Mouse (Mus musculus) telencephalon, adult 2 months (tissue): ENCODE measurements around the gene Plxnc1.

ENCODE experiments used
- DNase-seq: peaks from one replicate; pipeline ENCODE4 v3.0.0-alpha.2; 2011; ENCODE audit warnings: low read depth, low spot score

The Plxnc1 gene

DNA sequence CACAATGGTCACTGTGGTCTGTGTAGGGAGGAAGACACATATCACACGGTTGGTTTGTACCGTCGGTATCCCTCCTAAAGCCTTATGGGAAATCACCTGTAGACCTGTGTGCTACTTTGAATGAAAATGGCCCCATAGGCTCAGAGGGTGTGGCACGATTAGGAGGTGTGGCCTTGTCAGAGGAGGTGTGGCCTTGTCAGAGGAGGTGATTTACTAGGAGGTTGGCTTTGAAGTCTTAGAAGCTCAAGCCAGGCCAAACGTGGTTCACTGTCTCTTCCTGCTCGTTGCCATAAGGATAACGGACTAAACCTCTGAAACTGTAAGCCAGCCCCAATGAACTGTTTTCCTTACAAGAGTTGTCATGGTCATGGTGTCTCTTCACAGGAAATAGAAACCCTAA lies 73.5 kb downstream of the Plxnc1 start:
- DNase-seq: no peak

DNA sequence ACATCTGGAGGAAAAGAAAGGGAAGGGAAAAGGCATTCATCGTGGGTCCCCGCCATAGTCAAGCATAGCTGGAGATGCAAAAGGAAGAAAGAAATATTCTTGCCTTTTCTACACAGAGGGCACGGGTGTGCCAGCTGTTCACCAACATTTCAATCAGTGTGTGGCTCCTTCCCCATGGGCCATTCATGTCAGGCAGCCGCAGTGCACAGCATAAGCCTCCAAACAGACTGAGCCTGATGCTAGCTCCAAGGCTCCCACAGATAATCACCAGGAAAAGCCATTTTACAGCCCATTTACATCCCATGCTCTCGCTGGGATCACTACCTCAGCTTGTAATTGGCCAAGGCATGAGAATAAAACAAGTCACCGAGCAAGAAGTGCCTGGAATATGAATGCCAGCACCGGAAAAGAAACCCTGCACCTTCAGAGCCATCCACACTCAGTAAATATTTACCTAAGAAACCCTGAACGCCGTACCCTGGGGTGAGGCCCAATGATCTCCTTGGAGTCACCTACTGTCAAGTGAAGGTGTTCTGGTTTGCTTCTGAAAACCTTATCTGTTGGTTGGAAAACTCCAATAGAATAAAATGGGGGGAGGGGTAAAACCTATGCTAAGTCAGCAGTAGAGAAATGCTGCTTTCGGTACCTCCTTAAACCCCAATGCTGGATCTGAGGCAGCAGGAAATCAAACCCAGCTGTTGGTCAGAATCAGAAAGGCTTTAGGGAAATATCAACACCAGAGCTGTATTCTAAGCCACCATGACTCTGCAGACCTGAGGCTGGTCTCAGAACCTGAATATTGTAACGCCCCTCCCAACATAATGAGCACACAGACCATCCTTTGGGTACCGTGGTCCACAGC lies 77.4 kb downstream of the Plxnc1 start:
- no peak for DNase-seq

DNA sequence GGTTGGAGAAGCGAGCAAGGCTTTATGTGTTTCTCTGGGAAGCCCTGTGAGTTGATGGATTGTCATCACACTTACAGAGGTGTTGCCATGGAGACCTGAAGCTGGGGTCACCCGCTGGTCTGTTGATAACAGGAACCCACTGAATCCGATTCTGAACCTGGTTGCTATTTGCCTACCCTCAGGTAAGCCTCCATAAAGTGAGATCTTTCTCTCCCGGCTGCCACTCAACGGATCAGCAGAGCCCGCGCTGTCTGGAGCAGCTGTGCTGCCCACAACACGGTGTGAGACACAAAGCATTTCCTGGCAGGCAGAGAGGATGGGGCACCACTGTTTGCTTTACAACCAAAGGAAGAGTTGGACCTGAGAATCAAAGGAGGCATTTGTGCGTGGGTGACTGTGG lies 79.4 kb downstream of the Plxnc1 start:
- no peak for DNase-seq

DNA sequence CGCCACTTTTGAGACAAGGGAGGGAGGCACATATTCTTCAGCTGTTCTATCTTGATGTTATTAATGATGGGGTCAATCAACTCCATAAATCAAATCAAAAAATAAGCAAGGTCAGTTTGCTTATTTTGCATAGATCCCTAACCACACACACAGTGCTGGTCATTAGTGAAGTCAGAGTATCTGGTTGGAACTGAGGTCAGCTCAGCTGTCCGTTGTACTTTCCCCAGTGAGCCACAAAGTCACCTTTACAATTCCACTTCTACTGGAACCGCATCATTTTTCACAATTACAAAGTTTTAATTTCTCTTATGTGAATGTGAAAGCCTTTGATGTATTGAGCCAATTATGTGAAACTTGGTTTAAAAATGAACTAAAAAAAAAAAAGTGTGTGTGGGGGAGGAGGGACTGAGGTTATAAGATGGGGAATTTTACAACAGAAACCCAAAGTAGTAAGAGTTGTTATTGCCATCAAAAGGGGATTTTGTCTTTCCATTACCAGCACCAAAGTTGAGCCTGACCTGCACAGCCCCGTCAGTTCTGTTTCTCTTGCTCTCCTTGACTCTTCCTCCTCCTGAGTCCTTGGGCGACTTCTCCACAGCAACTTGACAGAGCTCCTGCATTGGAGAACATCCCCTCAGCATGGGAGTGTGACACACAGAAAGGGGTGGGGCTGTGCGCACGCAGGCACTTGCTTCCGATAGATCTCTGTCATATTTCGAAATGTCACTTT lies 80.3 kb downstream of the Plxnc1 start:
- DNase-seq: no peak

DNA sequence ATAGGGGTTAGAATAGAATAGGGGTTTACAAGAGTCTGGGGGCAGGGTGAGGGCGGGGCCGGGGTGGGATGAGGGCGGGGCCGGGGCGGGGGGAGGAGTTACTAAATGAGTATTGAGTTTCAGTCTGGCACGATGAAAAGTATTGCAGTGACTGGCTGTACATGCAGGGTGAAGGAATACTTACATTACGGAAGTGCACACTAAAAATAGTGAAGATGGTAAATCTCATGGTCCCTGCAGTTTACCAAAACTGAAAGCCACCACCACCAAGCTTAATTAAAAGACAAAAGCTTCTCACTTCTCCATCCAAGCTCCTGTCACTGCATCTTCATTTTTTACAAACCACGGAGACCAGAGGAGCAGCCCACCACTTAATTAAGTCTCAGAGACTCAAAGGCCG lies 81.4 kb downstream of the Plxnc1 start:
- no peak for DNase-seq

DNA sequence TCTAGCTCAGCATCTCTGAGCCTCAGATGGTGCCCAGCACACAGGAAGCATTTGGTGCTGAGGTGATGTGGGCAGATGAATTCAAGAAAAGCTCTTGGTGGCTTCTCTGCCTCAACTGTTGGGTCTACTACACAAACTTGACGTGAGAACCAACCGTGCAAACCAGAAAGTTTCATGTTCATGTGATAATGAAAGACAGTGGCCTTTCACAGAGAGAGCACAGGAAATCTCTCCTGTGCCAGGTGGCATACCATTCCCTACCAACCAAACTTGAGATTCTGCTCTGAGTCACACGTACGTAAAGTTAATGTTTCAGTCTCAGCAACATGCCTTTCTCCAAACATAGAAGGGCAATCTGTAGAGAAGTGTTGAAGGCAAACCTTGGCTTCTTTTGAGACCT lies 83.8 kb downstream of the Plxnc1 start:
- no peak for DNase-seq

DNA sequence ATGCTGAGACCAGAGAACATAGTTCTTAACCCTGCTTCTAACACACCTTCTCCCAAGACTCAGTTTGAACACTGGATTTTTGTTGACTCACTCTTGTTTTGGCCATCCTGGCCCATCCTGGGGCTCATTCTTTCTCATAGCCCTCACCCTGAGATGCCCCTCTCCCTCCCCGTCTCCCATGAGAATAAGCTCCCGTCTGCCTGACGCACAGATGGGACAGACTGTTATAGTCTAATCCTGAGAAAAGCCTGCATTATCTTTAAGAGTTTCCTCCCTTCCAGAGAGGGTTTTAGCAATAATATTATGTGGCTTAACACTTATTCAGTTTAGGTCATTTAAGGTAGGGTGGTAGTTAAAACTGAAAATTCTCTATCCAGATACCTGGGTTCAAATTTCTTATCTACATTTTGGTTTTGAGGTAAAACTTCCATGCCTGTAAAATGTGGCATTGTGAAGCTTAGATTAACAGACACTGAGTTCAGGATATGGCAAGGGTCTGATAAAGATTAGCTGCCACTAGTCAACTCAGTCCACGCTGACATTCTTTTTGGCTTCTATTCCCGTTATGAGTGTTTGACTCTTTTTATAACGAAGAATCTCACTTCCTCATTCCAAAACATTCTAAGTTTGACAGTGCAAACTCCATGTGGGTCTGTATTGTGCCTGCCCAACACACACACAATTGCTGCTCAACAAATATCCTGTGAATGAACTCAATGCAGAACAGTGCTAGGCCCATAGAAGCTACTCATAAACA lies 86.2 kb downstream of the Plxnc1 start:
- DNase-seq: no peak

DNA sequence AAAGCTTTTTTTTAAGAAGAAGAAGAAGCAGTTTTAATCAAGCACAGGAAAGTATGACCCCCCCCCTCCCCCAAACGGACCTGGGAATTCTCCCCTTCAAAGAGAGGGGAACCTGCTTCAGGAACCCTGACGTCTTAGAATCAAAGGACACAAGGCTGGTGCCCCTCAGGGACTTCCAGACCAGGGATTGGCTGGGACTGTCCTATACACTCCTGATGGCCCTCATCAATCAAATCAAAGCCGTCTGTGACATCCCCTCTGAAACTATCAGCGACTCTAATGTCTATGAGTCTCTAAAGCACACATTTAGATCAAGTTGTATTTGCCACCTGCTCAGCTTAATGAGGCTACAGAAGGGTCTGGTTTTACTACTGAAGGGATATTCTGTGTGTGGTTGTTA lies 94.1 kb downstream of the Plxnc1 start:
- DNase-seq: no peak

DNA sequence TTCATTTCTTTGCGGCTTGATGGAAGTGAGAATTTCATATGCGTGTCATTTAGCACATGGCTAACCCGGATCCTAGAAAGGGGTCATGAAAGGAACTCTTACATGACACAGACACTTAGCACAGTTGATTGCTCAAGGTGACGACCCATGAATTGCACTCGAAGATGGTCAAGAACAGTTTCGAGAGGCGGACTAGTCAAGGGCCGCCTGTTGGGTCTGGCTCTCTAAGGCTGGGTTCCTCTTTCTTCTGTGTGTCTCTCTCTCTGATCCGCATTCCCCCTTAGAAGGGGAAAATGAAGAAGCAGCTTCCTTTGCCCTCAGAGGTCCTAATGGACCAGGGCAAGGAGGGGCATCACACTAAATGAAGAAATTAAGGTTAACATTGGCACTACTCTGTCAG lies 94.7 kb downstream of the Plxnc1 start:
- no peak for DNase-seq

DNA sequence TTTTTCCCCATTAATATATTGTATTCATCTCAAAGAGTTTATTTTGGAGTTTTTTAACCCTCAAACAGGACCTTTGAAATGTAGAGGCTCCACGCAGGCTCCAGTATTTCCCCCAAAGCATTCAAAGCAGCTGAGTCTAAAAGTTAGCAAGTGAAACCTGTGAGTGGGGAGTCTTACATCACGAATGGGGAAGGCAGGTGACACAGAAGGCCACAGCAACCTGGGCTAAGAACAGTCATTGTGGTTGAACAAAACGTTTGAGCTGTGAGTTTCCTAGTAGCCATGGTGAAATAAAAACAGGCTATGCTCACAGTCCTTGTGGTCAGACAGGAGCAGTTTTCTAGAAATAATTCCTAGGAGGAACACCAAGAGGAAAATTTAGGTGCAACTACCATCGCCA lies 95.3 kb downstream of the Plxnc1 start:
- no peak for DNase-seq

DNA sequence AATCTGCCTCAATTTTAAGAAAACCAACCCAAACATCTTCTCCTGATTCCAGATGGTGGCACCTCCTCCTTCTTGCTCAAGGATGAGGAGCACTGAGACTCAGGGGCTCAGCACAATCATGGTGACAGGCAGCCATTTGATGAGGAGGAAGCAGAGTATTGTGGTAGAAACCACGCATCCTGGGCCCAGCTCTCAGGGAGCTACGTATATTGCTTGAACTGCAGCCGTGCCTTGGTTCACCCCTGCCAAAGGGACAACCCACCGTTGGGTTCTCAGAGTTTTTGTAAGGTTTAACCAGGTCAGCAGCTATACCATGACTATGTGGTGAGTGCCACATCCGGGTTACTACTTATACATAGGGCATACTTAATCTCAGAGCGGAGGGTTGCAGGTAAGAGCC lies 96.3 kb downstream of the Plxnc1 start:
- DNase-seq: no peak

DNA sequence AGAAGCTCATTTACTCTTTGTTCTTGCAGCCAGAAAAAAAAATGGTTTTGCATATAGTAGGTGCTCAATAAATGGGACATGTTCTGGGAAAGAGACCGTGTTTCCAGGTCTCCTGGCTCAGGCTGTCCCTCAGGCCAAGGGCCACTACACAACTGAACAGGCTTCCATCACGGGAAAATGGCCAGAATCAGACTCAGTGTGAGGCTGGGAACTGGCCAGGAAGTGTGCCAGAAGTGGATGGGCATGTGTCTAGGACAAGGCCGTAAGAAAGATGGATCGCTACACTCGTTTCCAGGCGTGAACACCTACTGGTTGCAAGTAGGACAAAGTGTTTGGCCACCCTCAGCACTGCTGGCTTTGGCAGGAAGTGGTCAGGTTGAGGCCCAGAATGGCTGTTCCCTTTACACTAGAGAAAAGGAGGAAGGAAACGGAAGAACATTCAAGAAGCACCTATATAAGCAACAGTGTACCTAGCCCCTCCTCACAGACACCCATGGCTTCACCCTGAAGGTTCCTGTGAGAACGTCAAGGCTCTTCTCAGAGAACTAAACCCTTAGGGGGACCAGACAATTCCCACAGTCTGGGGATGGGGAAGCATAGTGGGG lies 98.0 kb downstream of the Plxnc1 start:
- DNase-seq: no peak

DNA sequence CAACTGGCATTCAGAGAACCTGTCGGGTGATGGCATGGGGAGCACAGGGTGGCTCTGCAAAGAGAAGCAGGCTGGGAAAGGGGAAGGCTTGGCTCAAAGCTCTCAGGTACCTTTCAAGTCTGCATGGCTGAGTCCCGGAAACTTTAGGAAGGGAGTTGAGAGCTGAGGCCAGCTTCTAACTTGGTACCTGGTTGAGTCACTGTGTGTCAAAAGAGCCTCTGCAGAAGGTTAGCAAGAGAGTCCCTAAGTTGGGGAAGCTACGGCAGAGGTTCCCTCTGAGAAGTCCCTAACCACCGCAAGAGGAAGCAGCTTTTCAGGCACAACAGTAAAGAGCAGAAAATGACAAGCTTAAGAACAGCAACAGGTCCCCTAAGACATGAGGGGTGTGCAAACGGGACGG lies 99.9 kb downstream of the Plxnc1 start:
- DNase-seq: no peak

DNA sequence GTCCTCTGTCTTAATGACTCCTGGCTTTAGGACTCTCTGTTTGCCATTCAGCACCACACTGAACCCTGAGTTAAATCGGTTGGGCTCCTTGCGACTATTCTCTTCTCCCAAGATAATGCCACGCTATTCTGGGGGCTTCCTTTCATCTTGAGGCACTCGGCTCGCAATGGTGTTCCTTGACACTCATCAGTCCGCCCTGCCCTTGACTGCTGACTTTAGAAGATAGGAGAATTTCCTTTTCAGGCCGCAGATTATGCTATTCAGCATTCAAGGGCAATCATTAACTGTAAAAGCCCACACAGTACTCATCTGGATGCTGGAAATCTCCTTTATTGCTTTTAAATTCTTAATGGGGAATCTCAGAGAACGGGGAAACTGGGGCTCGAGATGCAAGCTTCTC lies 108.8 kb downstream of the Plxnc1 start:
- DNase-seq: no peak

DNA sequence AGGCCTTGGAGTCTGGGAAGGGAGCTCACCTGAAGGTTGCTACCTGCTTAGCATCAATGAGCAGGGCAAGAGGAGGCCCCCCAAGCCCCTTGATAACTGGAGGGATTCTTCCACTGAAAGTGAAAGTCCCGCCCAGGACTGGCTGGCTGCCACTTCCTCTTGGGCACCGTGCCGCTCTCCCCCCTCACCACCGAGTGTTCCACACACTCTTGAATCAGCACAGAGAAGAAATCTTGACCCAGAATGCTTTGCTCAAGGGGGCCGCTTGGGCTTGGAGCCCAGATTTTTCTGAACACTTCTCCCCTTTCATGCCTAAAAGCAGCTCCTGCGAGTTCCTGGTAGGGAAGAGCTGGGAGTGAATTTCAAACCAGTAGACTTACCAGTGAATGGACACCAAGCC lies 115.2 kb downstream of the Plxnc1 start:
- DNase-seq: peak; percentile 90

DNA sequence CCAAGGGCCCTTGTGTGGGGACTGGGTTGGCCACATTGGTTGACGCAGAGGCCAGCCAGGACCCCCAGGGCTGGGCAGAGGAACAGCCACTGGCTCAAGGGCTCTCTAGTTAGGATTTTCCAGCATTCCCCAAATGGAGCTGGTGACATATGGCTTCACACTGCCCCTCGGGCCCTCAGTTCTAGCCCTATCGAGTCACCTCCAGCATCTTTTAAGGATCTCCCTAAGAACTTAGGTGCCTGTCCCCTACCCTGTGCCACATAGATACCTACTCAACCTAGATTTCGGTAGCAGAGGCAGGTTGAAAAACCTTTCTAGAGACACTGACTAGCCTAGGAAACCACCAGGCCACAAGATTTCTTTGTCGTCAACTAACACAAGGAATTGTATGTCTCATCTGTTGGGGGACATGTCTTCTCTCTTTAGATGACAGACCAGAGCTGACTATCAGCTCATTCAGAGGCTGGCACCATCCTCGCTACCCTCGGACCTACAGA lies 115.9 kb downstream of the Plxnc1 start:
- no peak for DNase-seq

DNA sequence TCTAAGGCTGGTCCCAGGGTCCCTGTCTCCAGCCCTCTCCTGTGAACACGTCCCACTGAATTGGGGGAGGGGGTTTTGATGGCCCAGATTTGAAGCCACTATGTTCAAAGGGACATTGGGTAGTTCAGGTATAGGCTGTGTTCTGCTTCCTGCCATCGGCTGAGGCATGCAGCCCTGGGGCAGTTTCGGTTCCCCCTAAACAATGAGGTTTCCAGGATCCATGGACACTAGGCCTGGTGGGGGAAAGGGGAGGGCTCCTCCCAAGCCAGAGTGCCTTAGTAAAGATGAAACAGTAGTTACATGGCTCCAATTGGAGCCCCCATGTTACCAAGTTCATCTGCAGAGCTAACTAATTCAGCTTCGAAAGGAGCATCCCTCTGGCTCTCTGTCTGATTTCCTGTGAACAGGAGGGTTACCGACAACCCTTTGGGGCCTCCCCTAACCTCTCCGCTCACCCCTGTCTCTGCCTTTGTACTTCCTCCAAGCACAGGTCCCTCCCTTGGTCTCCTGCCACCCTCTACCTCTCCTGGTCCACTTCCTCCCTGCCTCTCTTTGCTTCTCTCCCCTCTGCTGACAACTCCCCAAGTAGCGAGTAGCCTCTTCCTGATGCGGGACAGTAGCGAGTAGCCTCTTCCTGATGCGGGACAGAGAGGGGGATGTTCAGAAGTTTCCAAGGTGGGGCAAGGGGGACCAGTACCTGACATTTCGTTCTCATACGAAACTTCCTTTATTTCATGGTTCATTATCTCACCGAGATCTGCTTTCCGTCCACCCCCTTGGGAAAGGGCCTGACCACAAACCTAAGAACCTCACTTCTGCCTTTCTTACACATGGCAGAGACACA lies 116.5 kb downstream of the Plxnc1 start:
- no peak for DNase-seq

DNA sequence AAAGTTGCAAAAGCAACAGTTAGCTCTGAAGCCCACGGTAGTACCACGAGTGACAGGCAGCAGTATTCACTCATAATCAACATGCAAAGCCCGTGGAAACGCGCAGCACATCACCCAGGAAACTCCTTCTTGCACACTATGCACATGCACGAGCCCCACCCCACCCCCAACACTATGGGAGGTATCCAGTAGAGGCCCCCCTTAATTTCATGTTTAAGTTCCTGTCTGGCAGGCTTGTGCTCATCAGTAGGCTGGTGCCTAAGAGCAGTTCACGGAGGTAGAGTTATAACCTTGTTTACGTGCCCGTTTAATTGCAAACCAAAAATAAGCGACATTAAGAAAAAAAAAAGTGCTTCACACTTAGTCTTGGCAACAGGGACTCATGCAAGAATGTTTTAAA lies 117.3 kb downstream of the Plxnc1 start:
- DNase-seq: no peak

DNA sequence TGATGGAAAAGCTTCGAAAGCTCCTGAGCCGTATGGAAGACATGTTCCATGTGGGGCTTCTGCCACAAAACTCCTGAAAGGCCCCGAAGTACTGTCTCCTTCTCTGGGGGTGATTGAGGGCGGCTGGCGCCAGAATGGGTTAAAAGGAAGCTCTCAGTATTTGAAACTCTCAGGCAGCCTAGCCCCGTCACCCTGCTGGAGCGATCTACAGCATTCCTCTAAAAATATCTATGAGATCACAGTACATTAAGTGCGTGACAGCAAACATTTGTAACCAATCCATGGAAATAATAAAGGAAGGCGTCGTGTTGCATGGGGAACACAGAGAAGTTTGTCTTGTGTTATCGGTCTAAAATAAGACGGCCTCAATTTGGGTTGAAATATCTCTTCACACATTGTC lies 118.2 kb downstream of the Plxnc1 start:
- DNase-seq: no peak

DNA sequence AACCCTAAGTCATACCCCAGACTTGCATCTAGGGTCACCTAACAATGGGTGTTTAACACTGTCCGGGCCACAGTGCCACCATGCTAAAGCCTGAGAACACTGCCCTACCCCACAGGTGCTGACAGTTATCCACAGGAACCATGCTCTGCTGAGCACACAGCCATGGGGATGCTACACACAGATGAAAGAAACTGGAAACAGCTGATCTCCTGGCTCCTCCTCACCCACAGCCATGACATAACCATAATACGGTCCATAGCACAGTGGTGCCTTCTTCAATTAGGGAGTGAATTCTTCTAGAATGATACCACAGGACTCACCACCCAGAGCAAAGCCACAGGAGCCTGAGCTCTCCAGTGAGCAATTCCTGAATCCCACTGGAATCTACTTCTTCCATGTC lies 118.7 kb downstream of the Plxnc1 start:
- no peak for DNase-seq
